ENCODE assay signal across 10 mouse cellular contexts in the genomic region with DNA sequence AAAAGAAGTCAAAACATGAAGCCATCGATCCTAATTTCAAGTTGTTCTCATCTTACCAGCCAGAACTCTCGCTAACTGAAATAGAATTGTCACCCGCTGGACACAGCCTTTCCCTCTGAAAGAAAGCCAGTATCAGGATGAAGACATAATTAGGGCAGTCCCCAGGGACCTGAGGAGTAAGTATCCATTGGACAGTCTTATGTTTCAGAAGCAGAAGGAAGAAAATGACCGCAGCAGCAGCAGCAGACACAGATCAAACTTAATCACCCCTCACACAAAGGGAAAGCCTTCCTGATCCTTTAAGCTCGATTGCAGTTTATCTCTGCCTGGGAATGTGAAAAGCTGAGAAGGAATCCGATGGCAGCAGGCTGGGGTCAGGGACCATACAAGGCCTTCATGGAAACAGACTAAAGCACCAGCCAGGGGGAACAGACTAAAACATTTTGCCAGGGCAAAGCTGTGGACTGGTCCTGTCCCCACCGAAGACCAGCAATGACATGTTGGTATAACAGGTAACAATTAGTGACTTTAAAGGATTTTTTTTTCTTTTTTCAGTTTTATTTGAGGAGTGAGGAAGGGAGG. TPM values are rescaled to one million over a fixed set of nuclear protein-coding genes. Genes with fewer than 3 reads are reported as not detected.
DNase-seq lines count a peak whose midpoint lies in the region; ATAC-seq lines count a peak whose summit lies in the region.
"Had no signal": no experiment of that assay in that cellular context is flagged by ENCODE, and none has a peak within 500 bp of the region (broad histone marks: within the 10 kb centered on the region; RNA-seq: fewer than 3 reads in every experiment).

No protein-coding gene starts in this region.

- no peak overlapping the region for H3K4me2 ChIP-seq in heart, embryonic 16.5 days (ENCODE audit: low read depth, low read length)
- no peak overlapping the region for H3K4me2 ChIP-seq in embryonic facial prominence, embryonic 14.5 days (ENCODE audit: low read depth, low read length)
- no peak overlapping the region for H3K4me2 ChIP-seq in midbrain, embryonic 15.5 days
- H3K4me2 ChIP-seq: embryonic facial prominence, embryonic 13.5 days had no signal

- peaks cover 49% of the 10 kb centered on the region for H3K4me1 ChIP-seq in heart, embryonic 16.5 days (ENCODE audit: control insufficient read depth, insufficient read depth, low read length)
- H3K4me1 ChIP-seq in embryonic facial prominence, embryonic 14.5 days (ENCODE audit: control insufficient read depth, insufficient read depth, low read length), result peaks cover 13% of the 10 kb centered on the region; the same call in 1 of the 2 replicates
- no peaks in the 10 kb centered on the region for H3K4me1 ChIP-seq in midbrain, embryonic 15.5 days

- peak; percentile 6 for DNase-seq in adrenal gland, postnatal 14 days
- DNase-seq in adrenal gland, adult (ENCODE audit: inconsistent age in 2 of 2, low spot score in 1 of 2), result no peak
- DNase-seq in heart, adult 9 months (ENCODE audit: low spot score in 2 of 2), result no peak
- peak; percentile 72 for DNase-seq in embryonic facial prominence, embryonic 14.5 days (ENCODE audit: low spot score)
- DNase-seq in c-Kit-positive CD71-positive TER-119-positive erythroid progenitor cells, embryonic 14.5 days (ENCODE audit: low spot score), result no peak

- no peak for ATAC-seq in heart, embryonic 16.5 days (replicated peaks; ENCODE audit: extremely low read depth, insufficient read depth, low FRiP score)
- ATAC-seq in embryonic facial prominence, embryonic 14.5 days (ENCODE audit: low read depth), result peak; percentile 50
- ATAC-seq in midbrain, embryonic 15.5 days (replicated peaks), result 0 out of 2 replicates have a peak, but pooled peaks have one; percentile 11
- ATAC-seq in granulocyte monocyte progenitor cell, adult 5-6 weeks (replicated peaks; ENCODE audit: poor library complexity, severe bottlenecking), result no peak
- ATAC-seq: lung, postnatal 0 days had no signal

- no peaks in the 10 kb centered on the region for H3K36me3 ChIP-seq in heart, embryonic 16.5 days (ENCODE audit: control insufficient read depth, insufficient read depth)
- H3K36me3 ChIP-seq in embryonic facial prominence, embryonic 14.5 days (ENCODE audit: control insufficient read depth, insufficient read depth, low read length), result no peaks in the 10 kb centered on the region
- H3K36me3 ChIP-seq in midbrain, embryonic 15.5 days (replicated peaks), result no peaks in the 10 kb centered on the region
- H3K36me3 ChIP-seq: embryonic facial prominence, embryonic 13.5 days had no signal

- peak overlapping the region; percentile 41 for H3K27ac ChIP-seq in heart, embryonic 16.5 days (ENCODE audit: low read length)
- no peak overlapping the region for H3K27ac ChIP-seq in embryonic facial prominence, embryonic 14.5 days (replicated peaks; ENCODE audit: low read depth, low read length)
- H3K27ac ChIP-seq in midbrain, embryonic 15.5 days, result no peak overlapping the region
- H3K27ac ChIP-seq: embryonic facial prominence, embryonic 13.5 days had no signal

- H3K27me3 ChIP-seq in heart, embryonic 16.5 days (ENCODE audit: control insufficient read depth, insufficient read depth, low read length), result no peaks in the 10 kb centered on the region
- no peaks in the 10 kb centered on the region for H3K27me3 ChIP-seq in embryonic facial prominence, embryonic 14.5 days (replicated peaks; ENCODE audit: control insufficient read depth, insufficient read depth, low read length)
- no peaks in the 10 kb centered on the region for H3K27me3 ChIP-seq in midbrain, embryonic 15.5 days (replicated peaks)
- H3K27me3 ChIP-seq: embryonic facial prominence, embryonic 13.5 days had no signal

- H3K9ac ChIP-seq in heart, embryonic 16.5 days (ENCODE audit: low read length), result 0 out of 2 replicates have a peak overlapping the region, but pooled peaks have one; percentile 15
- no peak overlapping the region for H3K9ac ChIP-seq in embryonic facial prominence, embryonic 14.5 days (ENCODE audit: low read depth, low read length)
- H3K9ac ChIP-seq in midbrain, embryonic 15.5 days, result no peak overlapping the region
- H3K9ac ChIP-seq: embryonic facial prominence, embryonic 13.5 days had no signal

- H3K9me3 ChIP-seq in heart, embryonic 16.5 days (replicated peaks; ENCODE audit: control insufficient read depth, low read length), result peaks cover 4% of the 10 kb centered on the region; the same call in 1 of the 2 replicates
- H3K9me3 ChIP-seq in embryonic facial prominence, embryonic 14.5 days (ENCODE audit: control insufficient read depth, low read length), result no peaks in the 10 kb centered on the region
- no peaks in the 10 kb centered on the region for H3K9me3 ChIP-seq in midbrain, embryonic 15.5 days
- H3K9me3 ChIP-seq: embryonic facial prominence, embryonic 13.5 days had no signal

- no peak overlapping the region for H3K4me3 ChIP-seq in heart, embryonic 16.5 days (ENCODE audit: low read length)
- no peak overlapping the region for H3K4me3 ChIP-seq in embryonic facial prominence, embryonic 14.5 days (ENCODE audit: low read depth, low read length)
- no peak overlapping the region for H3K4me3 ChIP-seq in midbrain, embryonic 15.5 days
- H3K4me3 ChIP-seq: embryonic facial prominence, embryonic 13.5 days had no signal

- WGBS in heart, embryonic 16.5 days, result 36% methylated on average over 7 of the region's 7 CpGs
- 25% methylated on average over 7 of the region's 7 CpGs for WGBS in embryonic facial prominence, embryonic 14.5 days
- 12% methylated on average over 7 of the region's 7 CpGs for WGBS in midbrain, embryonic 15.5 days

RNA-seq across cellular contexts. Expression of a gene that starts 53.8 kb away (rescaled TPM):
- 31.6 and 35.1 TPM in 2 replicates for total RNA-seq in adrenal gland, postnatal 14 days (2021)
- polyA plus RNA-seq in heart, embryonic 16.5 days (2015; fragmentation: Nextera tagmentation; extraction: Ambion mirVana), result 189 and 190 TPM in 2 replicates
- polyA plus RNA-seq in embryonic facial prominence, embryonic 14.5 days (2014; fragmentation: Nextera tagmentation; extraction: Ambion mirVana), result 95.5 and 96.3 TPM in 2 replicates
- 17.3 and 20.1 TPM in 2 replicates for polyA plus RNA-seq in midbrain, embryonic 15.5 days (2015; fragmentation: Nextera tagmentation; extraction: Ambion mirVana)
- not detected in 2 replicates for total RNA-seq in granulocyte monocyte progenitor cell, adult 5-6 weeks (2014; fragmentation: Nextera tagmentation)
- total RNA-seq in granulocyte monocyte progenitor cell, adult 5-6 weeks (2017), result not detected in 2 replicates

Comparison
In these comparisons a context has a peak if more than half of its experiments do, and no peak if none do; other contexts are left out.
1. DNase-seq: peak in adrenal gland, postnatal 14 days (single experiment) and embryonic facial prominence, embryonic 14.5 days (single experiment); none in adrenal gland, adult (0 of 2), heart, adult 9 months (0 of 2) and c-Kit-positive CD71-positive TER-119-positive erythroid progenitor cells, embryonic 14.5 days (single experiment).
2. ATAC-seq: peak in embryonic facial prominence, embryonic 14.5 days (single experiment) and midbrain, embryonic 15.5 days (single experiment); none in heart, embryonic 16.5 days (single experiment) and granulocyte monocyte progenitor cell, adult 5-6 weeks (single experiment).